Mouse (Mus musculus): ENCODE measurements at regions not wholly inside any gene's neighbourhood (a gene's known extent, or its start where the extent isn't known, plus 50 kb on each side); places are given as distances from the start of the nearest gene placed in this dataset.
A peak's percentile ranks its signal among the peaks of the same experiment; 100 is the strongest.

GRCm38 (mm10) chr13:56350705-56351400, 54.5 kb upstream of the Cxcl14 start:
- DNase-seq (ENCODE audit: low spot score in 2 of 2): peak; percentile 66 to 67

GRCm38 (mm10) chr13:56351401-56351735, 55.0 kb upstream of the Cxcl14 start:
- no peak for DNase-seq (ENCODE audit: low spot score in 2 of 2)

DNA sequence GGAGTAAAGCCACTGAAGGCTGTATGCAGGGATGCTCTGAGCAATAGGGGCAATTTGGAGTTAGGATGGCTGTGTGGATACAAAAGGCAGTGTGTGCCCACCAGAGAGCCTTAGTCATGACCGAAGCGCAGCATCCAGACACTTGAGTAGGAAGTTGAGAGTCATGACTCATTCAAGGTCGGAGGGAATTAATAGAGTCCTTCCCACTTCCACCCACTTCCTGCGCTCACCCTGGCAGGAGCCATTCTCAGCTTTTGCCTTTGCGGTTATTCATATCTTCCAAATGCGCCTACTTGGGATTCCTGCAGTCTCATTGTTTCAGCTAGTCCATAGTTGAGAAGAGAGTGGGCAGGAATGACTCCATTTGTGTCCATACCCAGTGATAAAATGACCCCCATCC, 56.1 kb upstream of the Cxcl14 start:
- DNase-seq (ENCODE audit: low spot score in 2 of 2): peak; percentile 45 to 77

DNA sequence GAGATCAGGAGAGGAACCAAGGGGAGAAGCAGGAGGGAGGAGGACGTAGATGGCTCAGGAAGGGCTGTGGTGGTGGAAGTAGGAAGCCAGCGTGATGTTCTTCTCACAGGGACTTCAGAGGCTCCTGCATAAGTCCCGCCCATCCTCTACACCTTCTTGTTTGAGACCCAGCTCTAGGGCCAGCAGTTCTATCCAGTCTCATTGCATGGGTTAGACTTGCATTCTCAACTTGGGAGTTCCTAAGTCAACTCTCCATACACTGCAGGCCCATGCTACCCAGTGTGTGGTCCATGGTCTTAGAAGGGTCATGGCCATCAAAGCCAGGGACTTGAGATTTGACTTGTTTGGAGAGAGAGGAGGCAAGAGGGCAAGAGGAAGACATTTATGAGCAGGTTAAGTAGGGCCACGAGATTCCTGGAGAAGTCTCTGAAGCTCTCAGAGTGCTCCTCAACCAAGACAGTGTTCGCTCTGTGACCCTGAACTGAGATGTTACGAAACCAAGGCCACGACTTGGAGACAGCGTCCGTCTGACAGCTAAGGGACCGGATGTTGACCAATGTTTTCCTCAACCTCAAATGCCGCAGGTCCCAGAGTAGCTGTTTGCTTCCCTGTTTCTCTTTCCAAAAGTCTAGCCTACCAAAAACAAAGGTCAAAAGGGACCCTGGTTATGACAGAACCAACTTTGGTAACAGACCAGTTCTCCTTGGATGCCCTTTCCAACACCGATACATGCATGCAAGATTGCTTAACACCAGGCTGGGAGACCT, 56.7 kb upstream of the Cxcl14 start:
- DNase-seq (ENCODE audit: low spot score in 2 of 2): no peak

GRCm38 (mm10) chr13:56353921-56354320, 57.6 kb upstream of the Cxcl14 start:
- DNase-seq (ENCODE audit: low spot score in 2 of 2): no peak

DNA sequence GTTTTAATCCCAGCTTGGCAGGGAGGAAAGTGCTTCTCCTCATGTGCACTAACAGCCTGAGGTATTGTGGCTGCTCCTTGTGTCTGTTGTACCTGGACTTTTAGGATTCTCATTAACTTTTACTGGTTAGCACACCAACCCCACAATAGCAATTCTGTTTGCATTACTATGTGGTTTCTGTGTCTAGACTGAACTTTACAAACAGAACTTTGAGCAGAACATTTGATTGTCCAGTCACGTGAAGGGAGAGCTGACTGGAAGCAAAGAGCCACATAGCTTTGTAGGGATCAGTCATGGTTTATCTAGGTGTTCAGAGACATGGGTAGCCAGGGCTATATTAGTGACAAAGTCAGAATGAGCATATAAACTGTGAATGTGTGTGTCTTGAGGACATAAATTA, 58.3 kb upstream of the Cxcl14 start:
- no peak for DNase-seq (ENCODE audit: low spot score in 2 of 2)

GRCm38 (mm10) chr13:56356999-56357398, 60.6 kb upstream of the Cxcl14 start:
- no peak for DNase-seq (ENCODE audit: low spot score in 2 of 2)

DNA sequence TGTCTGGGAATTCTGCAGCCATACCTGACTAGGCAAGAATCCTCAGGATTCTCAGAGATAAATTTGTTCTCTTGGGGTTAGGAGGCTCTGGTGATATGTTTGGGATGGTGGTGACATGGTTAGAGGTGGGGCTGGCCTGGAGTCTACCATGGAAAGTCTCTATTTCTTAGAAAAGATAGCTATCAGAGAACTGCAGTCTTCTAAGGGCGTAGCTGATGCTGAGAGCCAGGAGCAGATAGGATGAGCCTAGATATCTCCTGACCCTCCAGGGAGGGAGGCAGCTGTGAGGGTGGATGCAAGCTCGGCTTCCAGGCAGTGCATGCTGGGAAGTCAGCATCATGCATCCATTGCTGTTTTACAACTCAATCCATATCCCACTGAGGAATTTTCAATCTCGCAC, 61.6 kb upstream of the Cxcl14 start:
- DNase-seq (ENCODE audit: low spot score in 2 of 2): no peak

- DNase-seq (ENCODE audit: low spot score in 2 of 2): no peak
These were observed 62.5 kb upstream of the Cxcl14 start for GRCm38 (mm10) chr13:56358827-56359226.

- no peak for DNase-seq (ENCODE audit: low spot score in 2 of 2)
These were observed 63.2 kb upstream of the Cxcl14 start for GRCm38 (mm10) chr13:56359554-56359953.

DNA sequence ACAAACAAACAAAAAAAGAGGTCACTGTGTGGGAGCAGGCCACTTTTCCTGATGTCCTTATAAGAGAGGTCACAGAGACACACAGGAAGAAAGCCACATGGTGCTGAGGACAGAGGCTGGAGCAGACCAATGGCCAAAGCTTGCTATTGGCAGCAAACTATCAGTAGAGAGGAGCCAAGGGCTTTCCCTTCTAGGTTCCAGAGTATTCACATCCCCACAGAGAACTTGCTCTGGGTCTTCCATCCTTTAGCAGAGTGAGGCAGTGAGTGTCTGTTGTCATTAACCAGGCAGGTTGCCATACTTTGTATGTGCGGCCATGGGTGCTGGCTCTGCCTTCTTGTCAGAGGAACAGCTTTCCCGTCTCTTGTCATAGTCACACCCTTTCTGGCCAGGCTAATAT, 64.5 kb upstream of the Cxcl14 start:
- no peak for DNase-seq (ENCODE audit: low spot score in 2 of 2)

DNA sequence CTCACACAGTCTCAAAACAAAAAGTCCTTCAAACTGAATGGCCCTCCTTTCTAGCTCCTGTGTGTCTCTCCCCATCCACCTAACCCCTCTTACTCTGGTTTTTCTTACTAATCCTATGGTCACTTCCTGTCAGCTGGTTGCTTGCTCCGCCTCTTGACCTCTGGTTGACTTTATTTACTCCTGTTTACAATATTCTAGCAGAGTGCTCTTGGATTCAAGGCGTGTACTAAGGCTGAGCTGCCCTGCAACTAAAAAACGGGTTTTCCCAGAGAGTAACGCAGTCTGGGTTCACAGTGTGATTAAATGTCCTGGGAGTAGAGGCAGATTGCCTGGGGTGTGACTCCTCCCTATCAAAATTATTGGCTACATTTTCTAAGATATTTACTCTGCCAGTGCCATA, 64.2 kb upstream of the Gm3045 start:
- no peak for DNase-seq (ENCODE audit: low spot score in 2 of 2)

- DNase-seq (ENCODE audit: low spot score in 2 of 2): no peak
These were observed 63.7 kb upstream of the Gm3045 start for GRCm38 (mm10) chr13:56362646-56363045.

DNA sequence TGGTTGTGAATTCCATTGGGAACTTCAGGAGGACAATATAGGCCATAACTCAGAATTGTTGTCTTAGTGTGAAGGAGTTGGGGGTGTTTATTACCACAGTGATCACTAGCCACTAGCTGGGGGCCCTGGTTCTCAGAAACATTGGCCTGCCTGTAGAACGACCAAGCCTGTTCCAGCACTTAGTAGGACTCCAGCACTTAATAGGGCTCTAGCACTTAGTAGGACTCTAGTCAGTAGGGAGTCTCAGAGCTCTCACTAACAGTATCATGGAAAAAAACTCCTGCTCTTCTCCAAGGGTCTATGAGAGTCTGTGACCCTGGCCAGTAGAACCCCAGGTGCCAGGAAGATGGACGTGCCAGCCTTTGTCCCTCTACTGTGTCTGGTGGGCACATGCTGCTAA, 56.8 kb upstream of the Gm3045 start:
- DNase-seq (ENCODE audit: low spot score in 2 of 2): no peak

GRCm38 (mm10) chr13:56371374-56371773, 55.0 kb upstream of the Gm3045 start:
- no peak for DNase-seq (ENCODE audit: low spot score in 2 of 2)

- no peak for DNase-seq (ENCODE audit: low spot score in 2 of 2)
These were observed 54.2 kb upstream of the Gm3045 start for GRCm38 (mm10) chr13:56372003-56372725.

DNA sequence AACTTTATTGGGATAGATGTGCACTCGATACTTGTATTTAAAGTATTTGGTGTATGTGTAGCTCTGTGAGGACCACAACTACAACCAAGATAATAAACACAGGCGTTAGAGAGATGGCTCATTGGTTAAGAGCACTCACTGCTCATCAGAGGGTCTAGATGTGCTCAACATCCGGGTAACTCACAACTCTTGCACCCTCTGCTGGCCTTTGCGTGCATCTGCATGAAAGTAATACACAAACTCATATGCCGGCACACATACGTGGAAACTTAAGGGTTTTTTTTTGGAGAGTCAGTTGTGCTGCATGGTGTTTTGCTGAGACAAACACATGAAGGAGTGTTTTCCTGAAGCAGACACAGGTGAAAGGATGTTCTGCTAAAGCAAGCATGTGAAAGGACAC, 53.7 kb upstream of the Gm3045 start:
- no peak for DNase-seq (ENCODE audit: low spot score in 2 of 2)
